Mouse (Mus musculus) E14TG2a.4 (cell line): ENCODE measurements around the gene Fndc7.
A peak's percentile ranks its signal among the peaks of the same experiment; 100 is the strongest.
"Not testable (repeated sequence)": the region's sequence is repeated elsewhere in the genome, so short reads cannot be mapped to it uniquely, and the experiment has no call there.

Experiments used
- H3K27me3 ChIP-seq: 2 replicates; pipeline ENCODE4 v1.6.1; 2014; ENCODE audit warnings: low read length, control low read depth; ENCODE audit not compliant: insufficient read depth
- H3K36me3 ChIP-seq: 2 replicates; pipeline ENCODE4 v1.6.1; 2014; ENCODE audit warnings: low read length, control low read depth; ENCODE audit not compliant: insufficient read depth
- H3K4me1 ChIP-seq: replicated peaks from 2 replicates; pipeline ENCODE4 v1.6.1; 2014; ENCODE audit warnings: low read depth, low read length, control low read depth
- H3K4me3 ChIP-seq: replicated peaks from 2 replicates; pipeline ENCODE4 v1.5.1; 2014; ENCODE audit warnings: mild to moderate bottlenecking, low read length
- H3K9me3 ChIP-seq: 2 replicates; pipeline ENCODE4 v1.6.1; 2014; ENCODE audit warnings: low read length, control low read depth
- CTCF ChIP-seq: conservative IDR thresholded peaks from 2 replicates; pipeline ENCODE4 v1.5.1; 2014; ENCODE audit warnings: low read length
- NANOG ChIP-seq: IDR thresholded peaks from 2 replicates; pipeline ENCODE4 v1.6.1; 2014; ENCODE audit warnings: borderline replicate concordance, low read length, mixed read lengths
- POU5F1 ChIP-seq: IDR thresholded peaks from 2 replicates; pipeline ENCODE4 v1.6.1; 2014; ENCODE audit warnings: low read length, borderline replicate concordance

Gene Fndc7

GRCm38 (mm10) chr3:108884706-108885289 is 5.0 kb downstream of the Fndc7 start:
- Histone ChIP-seq H3K4me1 (peaks cover 57% of the 10 kb centered on the region), H3K27me3 (no peaks in the 10 kb centered on the region), H3K9me3 (peaks cover 3% of the 10 kb centered on the region), H3K36me3 (no peaks in the 10 kb centered on the region), H3K4me3 (no peak overlapping the region)
- TF ChIP-seq CTCF (no peak), POU5F1 (no peak), NANOG (no peak)

- no peak for TF ChIP-seq NANOG
- no peak for TF ChIP-seq CTCF
- no peak for TF ChIP-seq POU5F1
- H3K4me1 ChIP-seq = peaks cover 66% of the 10 kb centered on the region
- H3K9me3 ChIP-seq = peaks cover 10% of the 10 kb centered on the region
- H3K27me3 ChIP-seq = no peaks in the 10 kb centered on the region; the same call in 1 of the 2 replicates
- no peak overlapping the region for H3K4me3 ChIP-seq
- H3K36me3 ChIP-seq = no peaks in the 10 kb centered on the region
Observed at GRCm38 (mm10) chr3:108883067-108883466, 6.7 kb downstream of the Fndc7 start.

GRCm38 (mm10) chr3:108881873-108882272 is 7.9 kb downstream of the Fndc7 start:
- H3K36me3 ChIP-seq, H3K27me3 ChIP-seq, H3K4me3 ChIP-seq: not testable (repeated sequence)
- Histone ChIP-seq H3K4me1 (peaks cover 59% of the 10 kb centered on the region), H3K9me3 (peaks cover 10% of the 10 kb centered on the region)

- Histone ChIP-seq H3K36me3 (no peaks in the 10 kb centered on the region), H3K4me1 (peaks cover 53% of the 10 kb centered on the region), H3K9me3 (peaks cover 10% of the 10 kb centered on the region), H3K4me3 (peak overlapping the region; percentile 41), H3K27me3 (no peaks in the 10 kb centered on the region; the same call in 1 of the 2 replicates)
- no peak for TF ChIP-seq CTCF
- no peak for TF ChIP-seq POU5F1
- TF ChIP-seq NANOG = peak; percentile 42; the same call in 1 of the 2 replicates
Observed at GRCm38 (mm10) chr3:108880544-108881507, 9.0 kb downstream of the Fndc7 start.

- TF ChIP-seq POU5F1 (no peak), CTCF (no peak), NANOG (no peak)
- no peaks in the 10 kb centered on the region for H3K36me3 ChIP-seq
- H3K4me1 ChIP-seq = peaks cover 44% of the 10 kb centered on the region
- no peaks in the 10 kb centered on the region; the same call in 1 of the 2 replicates for H3K27me3 ChIP-seq
- peaks cover 10% of the 10 kb centered on the region for H3K9me3 ChIP-seq
- H3K4me3 ChIP-seq = no peak overlapping the region
Observed at GRCm38 (mm10) chr3:108879836-108880435, 9.9 kb downstream of the Fndc7 start.

GRCm38 (mm10) chr3:108879129-108879528 is 10.7 kb downstream of the Fndc7 start:
- peaks cover 38% of the 10 kb centered on the region for H3K4me1 ChIP-seq
- no peaks in the 10 kb centered on the region; the same call in 1 of the 2 replicates for H3K27me3 ChIP-seq
- no peak for TF ChIP-seq NANOG
- no peak for TF ChIP-seq POU5F1
- TF ChIP-seq CTCF = no peak
- no peaks in the 10 kb centered on the region for H3K36me3 ChIP-seq
- H3K9me3 ChIP-seq = peaks cover 10% of the 10 kb centered on the region
- no peak overlapping the region for H3K4me3 ChIP-seq

GRCm38 (mm10) chr3:108870631-108871030 is 19.2 kb downstream of the Fndc7 start:
- Histone ChIP-seq H3K9me3 (no peaks in the 10 kb centered on the region; the same call in 1 of the 2 replicates), H3K4me3 (no peak overlapping the region), H3K27me3 (peaks cover 7% of the 10 kb centered on the region; the same call in 1 of the 2 replicates), H3K4me1 (peaks cover 8% of the 10 kb centered on the region), H3K36me3 (no peaks in the 10 kb centered on the region)
- TF ChIP-seq CTCF (no peak), NANOG (no peak), POU5F1 (no peak)

- no peaks in the 10 kb centered on the region; the same call in 1 of the 2 replicates for H3K9me3 ChIP-seq
- no peak for TF ChIP-seq POU5F1
- TF ChIP-seq CTCF = no peak
- no peak for TF ChIP-seq NANOG
- H3K36me3 ChIP-seq = no peaks in the 10 kb centered on the region
- peaks cover 7% of the 10 kb centered on the region; the same call in 1 of the 2 replicates for H3K27me3 ChIP-seq
- H3K4me1 ChIP-seq = peaks cover 12% of the 10 kb centered on the region
- H3K4me3 ChIP-seq = no peak overlapping the region
Observed at GRCm38 (mm10) chr3:108867449-108867848, 22.4 kb downstream of the Fndc7 start.
